Mouse (Mus musculus) MEL (cell line): ENCODE measurements at regions not wholly inside any gene's neighbourhood (a gene's known extent, or its start where the extent isn't known, plus 50 kb on each side); places are given as distances from the start of the nearest gene placed in this dataset.

Experiments used
- CHD2 ChIP-seq: IDR thresholded peaks from 2 replicates; pipeline ENCODE4 v1.6.1; 2011; ENCODE audit warnings: low read length, improper control_type of control experiment
- CTCF ChIP-seq, 3 experiments: IDR thresholded peaks in 2 of 3; conservative IDR thresholded peaks in 1 of 3; 2 replicates each; pipeline ENCODE4 v1.5.1; 2011 to 2012; ENCODE audit warnings: low read length in 3 of 3, low read depth in 2 of 3, mild to moderate bottlenecking in 2 of 3, improper control_type of control experiment in 1 of 3, inconsistent platforms in 1 of 3, mixed read lengths in 1 of 3, moderate library complexity in 1 of 3; ENCODE audit not compliant: control insufficient read depth in 1 of 3, insufficient read depth in 1 of 3, poor library complexity in 1 of 3, severe bottlenecking in 1 of 3
- ELF1 ChIP-seq: IDR thresholded peaks from 2 replicates; pipeline ENCODE4 v1.6.1; 2014; ENCODE audit warnings: low read depth, mild to moderate bottlenecking, inconsistent platforms, low read length, improper control_type of control experiment, moderate library complexity
- POLR2A ChIP-seq, 2 experiments: IDR thresholded peaks; 2 replicates each; pipeline ENCODE4 v1.6.1; 2011 to 2012; ENCODE audit warnings: low read length in 2 of 2, mild to moderate bottlenecking in 2 of 2, control low read depth in 1 of 2, improper control_type of control experiment in 1 of 2, low read depth in 1 of 2, moderate library complexity in 1 of 2; ENCODE audit not compliant: control insufficient read depth in 1 of 2, insufficient read depth in 1 of 2, poor library complexity in 1 of 2

DNA sequence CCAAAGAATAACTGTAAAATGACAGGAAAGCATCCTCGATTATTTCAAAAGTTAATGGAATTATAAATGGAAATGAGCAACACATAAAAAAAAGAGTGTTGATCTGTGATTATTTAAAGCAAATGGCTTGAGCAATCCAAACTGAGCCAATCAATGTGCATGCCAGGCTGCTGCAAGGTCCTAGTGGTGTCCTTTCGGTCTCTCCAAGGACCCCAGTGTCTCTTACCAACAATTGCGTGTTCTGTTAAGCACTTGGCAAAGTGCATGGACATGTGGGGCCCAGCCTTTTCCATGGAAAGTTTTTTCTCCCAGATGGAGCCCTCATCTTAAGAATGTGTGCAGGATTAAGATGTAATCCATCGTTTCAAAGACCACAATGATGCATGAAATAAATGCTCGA is 90.0 kb upstream of the Sfrp2 start:
- TF ChIP-seq CTCF (IDR thresholded peaks at IDR 0.05 in 2 of 3, conservative IDR thresholded peaks at IDR 0.05 in 1 of 3; ENCODE audit: control insufficient read depth in 1 of 3, insufficient read depth in 1 of 3, low read depth in 2 of 3, low read length in 3 of 3, poor library complexity in 1 of 3, severe bottlenecking in 1 of 3) (no peak), CHD2 (no peak), POLR2A (IDR thresholded peaks at IDR 0.05; ENCODE audit: control insufficient read depth in 1 of 2, insufficient read depth in 1 of 2, low read depth in 1 of 2, low read length in 2 of 2, poor library complexity in 1 of 2) (no peak), ELF1 (no peak)
